Mouse (Mus musculus) limb, embryonic 12.5 days (tissue): ENCODE results near the gene Fam171a1. TPM values are rescaled to one million over a fixed set of nuclear protein-coding genes. Genes with fewer than 3 reads are reported as not detected.
"Not testable (repeated sequence)": the region's sequence is repeated elsewhere in the genome, so short reads cannot be mapped to it uniquely, and the experiment has no call there.

Source experiments
- ATAC-seq: fragments of 200-750 bp; cut with Nextera tagmentation; 2 replicates; pipeline ENCODE4 v1.8.0; 2017; ENCODE audit warnings: low read depth, moderate TSS enrichment; ENCODE audit not compliant: insufficient number of reproducible peaks, insufficient read depth, low FRiP score, low TSS enrichment
- H3K27ac ChIP-seq: fragments of 300-500 bp; sonication (generic); 2 replicates; pipeline ENCODE4 v1.5.1; 2016; ENCODE audit warnings: mild to moderate bottlenecking, moderate library complexity
- H3K27me3 ChIP-seq: fragments of 300-500 bp; sonication (generic); 2 replicates; pipeline ENCODE4 v1.6.1; 2016; ENCODE audit warnings: mild to moderate bottlenecking, moderate library complexity
- H3K36me3 ChIP-seq: fragments of 300-500 bp; sonication (generic); 2 replicates; pipeline ENCODE4 v1.6.1; 2016; ENCODE audit warnings: mild to moderate bottlenecking, moderate library complexity
- H3K4me1 ChIP-seq: fragments of 300-500 bp; sonication (generic); replicated peaks from 2 replicates; pipeline ENCODE4 v1.6.1; 2016
- H3K4me2 ChIP-seq: fragments of 300-500 bp; sonication (generic); 2 replicates; pipeline ENCODE4 v1.6.1; 2016; ENCODE audit warnings: mild to moderate bottlenecking, moderate library complexity
- H3K4me3 ChIP-seq: fragments of 300-500 bp; sonication (generic); replicated peaks from 2 replicates; pipeline ENCODE4 v1.5.1; 2016; ENCODE audit warnings: mild to moderate bottlenecking
- H3K9ac ChIP-seq: fragments of 300-500 bp; sonication (generic); replicated peaks from 2 replicates; pipeline ENCODE4 v1.6.1; 2016; ENCODE audit warnings: mild to moderate bottlenecking, moderate library complexity
- H3K9me3 ChIP-seq: fragments of 300-500 bp; sonication (generic); 2 replicates; pipeline ENCODE4 v1.6.1; 2016; ENCODE audit warnings: mild to moderate bottlenecking, moderate library complexity
- WGBS: fragments of 180-500 bp; shearing (Covaris S2); methylation state at CpG from one replicate; pipeline ENCODE4 v1.1.7; 2016; 5-methylcytosine and 5-hydroxymethylcytosine counted together
- polyA plus RNA-seq: library from polyadenylated mRNA; unstranded; fragments of >200 nt; fragmentation: Nextera tagmentation; extraction: Ambion mirVana; gene quantifications from 2 replicates; pipeline ENCODE4 v1.2.1, GENCODE M21; 2016

The Fam171a1 gene
- polyA plus RNA-seq, 1 experiment from 2014 or later: 40.9 TPM

- no peak for ATAC-seq
- no peak overlapping the region for H3K4me3 ChIP-seq
- H3K9me3 ChIP-seq: no peaks in the 10 kb centered on the region
- no peaks in the 10 kb centered on the region for H3K4me1 ChIP-seq
- no peak overlapping the region for H3K27ac ChIP-seq
- no peak overlapping the region for H3K4me2 ChIP-seq
- H3K27me3 ChIP-seq: no peaks in the 10 kb centered on the region
- H3K36me3 ChIP-seq: peaks cover 24% of the 10 kb centered on the region; the same call in 1 of the 2 replicates
- 86% methylated on average over 3 of the region's 3 CpGs for WGBS
- no peak overlapping the region for H3K9ac ChIP-seq
Observed at GRCm38 (mm10) chr2:3215480-3215879, 101.5 kb downstream of the Fam171a1 start.

GRCm38 (mm10) chr2:3216617-3217016, 102.6 kb downstream of the Fam171a1 start:
- Histone ChIP-seq H3K4me1 (no peaks in the 10 kb centered on the region), H3K36me3 (peaks cover 35% of the 10 kb centered on the region), H3K27ac (no peak overlapping the region), H3K9me3 (no peaks in the 10 kb centered on the region), H3K4me3 (no peak overlapping the region), H3K27me3 (no peaks in the 10 kb centered on the region), H3K9ac (no peak overlapping the region), H3K4me2 (no peak overlapping the region)
- WGBS: 76% methylated on average over 10 of the region's 10 CpGs
- no peak for ATAC-seq

GRCm38 (mm10) chr2:3217577-3217976, 103.6 kb downstream of the Fam171a1 start:
- not testable (repeated sequence) for H3K4me1 ChIP-seq, H3K4me3 ChIP-seq, H3K9me3 ChIP-seq, H3K4me2 ChIP-seq, H3K27ac ChIP-seq, H3K9ac ChIP-seq, ATAC-seq, H3K27me3 ChIP-seq
- peaks cover 35% of the 10 kb centered on the region for H3K36me3 ChIP-seq
- over 99% methylated on average over 3 of the region's 3 CpGs for WGBS

GRCm38 (mm10) chr2:3218225-3218624, 104.2 kb downstream of the Fam171a1 start:
- WGBS: 86% methylated on average over 6 of the region's 6 CpGs
- Histone ChIP-seq H3K9ac (no peak overlapping the region), H3K4me1 (no peaks in the 10 kb centered on the region), H3K27ac (no peak overlapping the region), H3K4me3 (no peak overlapping the region), H3K9me3 (no peaks in the 10 kb centered on the region), H3K27me3 (no peaks in the 10 kb centered on the region), H3K36me3 (peaks cover 38% of the 10 kb centered on the region), H3K4me2 (no peak overlapping the region)
- ATAC-seq: no peak

- no peak overlapping the region for H3K4me3 ChIP-seq
- ATAC-seq: no peak
- WGBS: 90% methylated on average over 4 of the region's 4 CpGs
Observed at GRCm38 (mm10) chr2:3228475-3228874, 114.5 kb downstream of the Fam171a1 start.

GRCm38 (mm10) chr2:3229060-3229459, 115.0 kb downstream of the Fam171a1 start:
- no peak overlapping the region for H3K27ac ChIP-seq
- ATAC-seq: no peak
- H3K9ac ChIP-seq: no peak overlapping the region
- H3K36me3 ChIP-seq: peaks cover 26% of the 10 kb centered on the region
- no peaks in the 10 kb centered on the region for H3K27me3 ChIP-seq
- H3K9me3 ChIP-seq: no peaks in the 10 kb centered on the region
- WGBS: 21% methylated on average over 2 of the region's 2 CpGs
- H3K4me3 ChIP-seq: no peak overlapping the region
- no peaks in the 10 kb centered on the region for H3K4me1 ChIP-seq
- H3K4me2 ChIP-seq: no peak overlapping the region

More at GRCm38 (mm10) chr2:3228475-3228874, 114.5 kb downstream of the Fam171a1 start:
- Histone ChIP-seq H3K27ac (no peak overlapping the region), H3K9ac (no peak overlapping the region), H3K9me3 (no peaks in the 10 kb centered on the region), H3K4me2 (no peak overlapping the region), H3K27me3 (no peaks in the 10 kb centered on the region), H3K4me1 (no peaks in the 10 kb centered on the region), H3K36me3 (peaks cover 32% of the 10 kb centered on the region)

GRCm38 (mm10) chr2:3239255-3239654, 125.2 kb downstream of the Fam171a1 start:
- Histone ChIP-seq H3K36me3 (no peaks in the 10 kb centered on the region), H3K4me1 (no peaks in the 10 kb centered on the region), H3K4me3 (no peak overlapping the region), H3K27ac (no peak overlapping the region), H3K9me3 (no peaks in the 10 kb centered on the region), H3K9ac (no peak overlapping the region), H3K27me3 (no peaks in the 10 kb centered on the region), H3K4me2 (no peak overlapping the region)
- WGBS: 83% methylated on average over 5 of the region's 5 CpGs
- ATAC-seq: no peak

- no peaks in the 10 kb centered on the region for H3K9me3 ChIP-seq
- no peak overlapping the region for H3K4me3 ChIP-seq
- H3K36me3 ChIP-seq: no peaks in the 10 kb centered on the region
- H3K4me2 ChIP-seq: no peak overlapping the region
- H3K27me3 ChIP-seq: no peaks in the 10 kb centered on the region
- no peaks in the 10 kb centered on the region for H3K4me1 ChIP-seq
- WGBS: 62% methylated on average over 3 of the region's 3 CpGs
- no peak for ATAC-seq
- no peak overlapping the region for H3K27ac ChIP-seq
- no peak overlapping the region for H3K9ac ChIP-seq
Observed at GRCm38 (mm10) chr2:3244251-3244650, 130.2 kb downstream of the Fam171a1 start.

GRCm38 (mm10) chr2:3251309-3251708, 137.3 kb downstream of the Fam171a1 start:
- WGBS: 85% methylated on average over 2 of the region's 2 CpGs
- H3K9me3 ChIP-seq: no peaks in the 10 kb centered on the region
- H3K4me3 ChIP-seq: no peak overlapping the region
- H3K4me2 ChIP-seq: no peak overlapping the region
- no peak for ATAC-seq
- H3K9ac ChIP-seq: no peak overlapping the region
- H3K4me1 ChIP-seq: no peaks in the 10 kb centered on the region
- H3K27me3 ChIP-seq: no peaks in the 10 kb centered on the region
- H3K36me3 ChIP-seq: no peaks in the 10 kb centered on the region
- no peak overlapping the region for H3K27ac ChIP-seq

- H3K9ac ChIP-seq: no peak overlapping the region
- 87% methylated on average over 3 of the region's 3 CpGs for WGBS
- H3K27me3 ChIP-seq: no peaks in the 10 kb centered on the region
- no peak overlapping the region for H3K27ac ChIP-seq
- no peaks in the 10 kb centered on the region for H3K9me3 ChIP-seq
- H3K4me3 ChIP-seq: no peak overlapping the region
- H3K4me2 ChIP-seq: no peak overlapping the region
- no peaks in the 10 kb centered on the region for H3K4me1 ChIP-seq
- ATAC-seq: no peak
- no peaks in the 10 kb centered on the region for H3K36me3 ChIP-seq
Observed at GRCm38 (mm10) chr2:3266466-3266865, 152.4 kb downstream of the Fam171a1 start.

GRCm38 (mm10) chr2:3267879-3268278, 153.9 kb downstream of the Fam171a1 start:
- Histone ChIP-seq H3K4me1 (no peaks in the 10 kb centered on the region), H3K4me2 (no peak overlapping the region), H3K27me3 (no peaks in the 10 kb centered on the region), H3K9ac (no peak overlapping the region), H3K9me3 (no peaks in the 10 kb centered on the region), H3K27ac (no peak overlapping the region), H3K4me3 (no peak overlapping the region), H3K36me3 (no peaks in the 10 kb centered on the region)
- no peak for ATAC-seq
- 38% methylated on average over 3 of the region's 3 CpGs for whole genome bisulfite sequencing

- no peak for ATAC-seq
- 75% methylated on average over 2 of the region's 2 CpGs for WGBS
- Histone ChIP-seq H3K4me1 (no peaks in the 10 kb centered on the region), H3K27me3 (no peaks in the 10 kb centered on the region), H3K9me3 (no peaks in the 10 kb centered on the region), H3K27ac (no peak overlapping the region), H3K4me2 (no peak overlapping the region), H3K4me3 (no peak overlapping the region), H3K9ac (no peak overlapping the region), H3K36me3 (no peaks in the 10 kb centered on the region)
Observed at GRCm38 (mm10) chr2:3273349-3273748, 159.3 kb downstream of the Fam171a1 start.
